Mouse (Mus musculus): Measurements from ENCODE around the gene Dhx16. TPM values are rescaled to one million over a fixed set of nuclear protein-coding genes. Genes with fewer than 3 reads are reported as not detected.

The Dhx16 gene
- total RNA-seq, 2 experiments from 2014 or later = 37.5 to 40.8 TPM

GRCm38 (mm10) chr17:35896781-35897643 is 17.4 kb downstream of the Dhx16 start, which contains the start of gene 2310061I04Rik:
TSS of gene 2310061I04Rik (minus strand) at chr17:35897431.
- peak; percentile 93 to 95 for DNase-seq

DNA sequence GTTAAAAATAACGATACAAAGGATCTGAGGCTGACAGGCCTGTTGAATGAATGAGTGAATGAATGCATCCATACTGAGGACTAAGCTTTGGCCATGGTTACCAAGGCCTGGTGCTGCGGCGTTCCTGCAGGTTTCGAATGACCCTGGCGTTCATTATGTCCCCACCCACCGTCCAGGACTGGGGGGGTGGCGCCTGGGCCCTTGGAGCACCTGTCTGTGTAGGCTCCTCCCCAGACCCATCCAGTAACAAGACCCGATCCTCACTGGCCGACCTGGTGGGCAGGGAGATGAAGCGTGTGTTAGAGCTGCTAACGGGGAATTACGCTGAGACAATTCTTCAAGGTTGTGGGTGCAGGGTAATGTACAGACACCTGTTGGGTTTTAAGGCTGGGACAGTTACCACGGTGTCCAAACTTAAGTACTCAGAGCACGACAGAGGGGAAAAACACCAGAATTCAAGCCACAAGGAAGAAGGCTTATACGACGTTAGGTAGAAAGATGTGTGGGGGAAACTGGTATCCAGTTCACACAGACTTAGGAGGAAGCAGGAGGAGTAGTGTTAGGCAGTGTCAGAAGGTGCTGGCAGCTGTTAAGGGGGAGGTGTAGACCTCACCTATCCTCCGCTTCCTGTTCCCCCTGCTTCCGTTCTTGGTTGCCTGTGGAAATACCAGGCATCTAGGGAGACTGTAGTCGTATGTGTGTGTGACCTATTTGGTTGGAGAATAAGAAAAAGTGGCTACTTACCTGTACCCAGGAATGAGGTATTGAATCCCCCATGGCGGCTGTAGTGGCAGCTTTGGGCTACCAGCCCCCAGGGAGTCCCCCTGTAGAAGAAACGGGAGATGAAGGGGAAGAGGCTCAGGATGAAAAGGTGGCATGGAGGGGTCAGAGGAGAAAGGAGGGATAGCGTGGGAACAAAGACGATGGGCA is 18.3 kb downstream of the Dhx16 start:
- no peak for DNase-seq

GRCm38 (mm10) chr17:35900636-35901035 is 21.0 kb downstream of the Dhx16 start:
- DNase-seq = no peak

DNA sequence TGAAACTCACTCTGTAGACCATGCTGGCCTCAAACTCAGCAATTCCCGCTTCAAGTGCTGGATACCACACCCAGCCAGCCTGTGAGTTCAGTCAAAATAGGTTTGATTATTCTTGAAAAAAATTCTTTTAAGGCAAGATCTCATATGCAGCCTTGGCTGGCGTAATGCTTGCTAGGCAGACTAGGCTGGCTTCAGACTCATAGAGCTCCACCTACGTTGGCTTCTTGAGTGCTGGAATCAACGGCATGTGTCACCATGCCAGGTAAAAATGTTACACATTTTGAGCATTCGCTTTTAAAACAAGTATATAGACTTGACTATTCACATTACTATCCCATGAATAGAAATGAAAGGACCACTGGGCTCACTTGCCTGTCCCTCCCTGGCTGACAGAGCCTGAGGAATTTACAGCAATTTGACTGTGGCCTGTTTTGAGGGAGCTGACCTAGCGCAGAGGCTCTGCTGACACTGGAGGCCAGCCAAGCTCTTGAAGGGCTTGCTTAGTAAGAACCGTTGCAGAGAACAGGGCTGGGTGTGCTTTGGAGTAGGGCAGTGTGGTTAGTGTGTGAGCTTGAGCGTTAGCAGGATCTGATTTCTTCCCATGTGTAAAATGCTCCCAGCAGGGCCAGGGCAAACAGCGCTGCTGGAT is 23.8 kb downstream of the Dhx16 start:
- peak; percentile 43 to 47 for DNase-seq

DNA sequence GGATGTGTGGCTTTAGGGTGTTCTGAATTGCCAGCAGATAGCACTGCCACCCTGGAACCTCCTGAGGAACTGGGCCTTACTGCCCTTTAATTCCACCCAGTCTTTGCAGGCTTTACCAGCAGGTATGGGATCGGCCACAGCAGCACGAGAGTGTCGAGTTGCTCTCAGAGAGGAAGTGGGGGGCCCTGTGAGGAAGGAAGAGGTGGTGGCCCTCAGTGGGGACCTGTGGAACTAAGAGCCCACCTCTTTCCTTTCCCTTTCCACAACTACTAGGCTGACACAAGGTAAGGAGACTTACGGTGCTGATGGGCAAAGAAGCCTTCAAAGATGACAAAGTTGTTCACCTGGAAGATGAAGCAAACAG is 24.4 kb downstream of the Dhx16 start:
- DNase-seq = no peak

- no peak for DNase-seq
These were observed 26.0 kb downstream of the Dhx16 start for GRCm38 (mm10) chr17:35905587-35905986.

DNA sequence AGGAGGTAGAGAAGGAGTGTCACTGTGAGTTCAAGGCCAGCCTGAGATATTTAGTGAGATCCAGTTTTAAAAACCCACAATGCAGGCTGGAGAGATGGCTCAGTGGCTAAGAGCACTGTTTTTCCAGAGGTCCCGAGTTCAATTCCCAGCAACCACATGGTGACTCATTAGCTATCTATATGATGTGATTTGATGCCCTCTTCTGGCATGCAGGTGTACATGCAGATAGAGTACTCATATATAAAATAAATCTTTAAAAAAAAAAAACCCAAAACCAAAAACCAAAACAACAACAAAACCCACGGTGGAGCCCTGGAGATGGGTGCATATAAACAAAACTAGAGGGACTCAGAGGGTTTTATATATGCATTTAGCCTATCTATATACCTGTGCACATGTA is 28.0 kb downstream of the Dhx16 start:
- no peak for DNase-seq

DNA sequence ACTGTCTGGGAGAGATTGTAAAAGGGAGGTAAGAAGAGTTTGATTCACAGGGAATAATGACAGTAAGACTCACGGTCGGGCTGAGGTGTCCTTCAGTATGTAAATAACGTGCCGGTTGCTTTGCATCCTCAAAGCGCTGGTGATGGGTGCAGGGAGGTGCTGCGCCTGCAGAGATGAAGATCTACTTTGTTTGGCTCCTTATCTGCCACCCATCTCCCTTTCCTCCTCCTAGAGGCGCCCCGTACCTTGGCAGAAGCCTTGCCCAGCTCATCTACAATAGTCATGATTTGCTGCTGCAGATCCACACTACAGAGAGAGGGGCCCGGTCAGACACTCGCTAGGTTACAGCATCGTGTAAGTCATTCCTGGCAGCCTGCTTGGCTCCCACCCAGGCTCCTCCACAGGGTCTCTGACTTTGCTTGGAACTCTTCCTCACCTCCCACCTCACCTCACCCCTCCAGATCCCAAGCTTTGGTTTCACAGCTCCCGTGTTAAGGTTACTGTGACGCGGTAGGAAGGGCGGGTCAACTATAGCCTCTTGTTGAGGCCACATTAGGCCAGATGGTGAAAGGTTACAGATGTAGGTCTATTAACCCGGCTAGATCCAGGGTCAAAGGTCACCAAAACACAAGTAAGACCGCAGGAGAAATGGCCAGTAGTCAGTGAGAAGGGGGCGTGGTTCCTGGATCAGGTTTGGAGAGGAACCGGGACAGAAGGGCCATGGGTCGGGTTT is 29.7 kb downstream of the Dhx16 start:
- DNase-seq = peak in 1 of 2 experiments; percentile 15

DNA sequence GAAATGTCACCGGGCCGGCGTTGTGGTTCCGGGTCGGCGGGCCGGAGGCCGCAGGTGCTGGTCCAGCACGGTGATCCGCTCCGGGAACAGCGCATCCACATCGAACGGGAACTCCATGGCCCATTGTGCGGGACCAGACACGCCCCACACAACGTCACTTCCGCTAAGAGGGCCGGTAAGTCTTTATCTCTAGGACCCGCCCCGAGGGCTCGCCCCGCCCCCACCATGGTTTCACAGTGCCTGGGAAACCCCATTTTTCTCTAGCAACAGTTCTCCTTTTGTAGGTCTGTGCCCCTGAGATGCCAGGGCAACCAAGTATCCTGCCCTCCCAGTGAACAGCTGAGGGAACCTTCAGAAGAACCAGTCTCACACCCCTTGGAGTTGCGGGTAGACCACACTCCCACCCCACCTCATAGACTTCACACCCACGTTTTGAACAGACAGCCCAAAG is 30.3 kb downstream of the Dhx16 start, which contains the start of gene Atat1:
Atat1 (minus strand) TSS at position 157 of the 451 bp plus-strand sequence.
- peak; percentile 96 to 99 for DNase-seq

- DNase-seq = no peak
These were observed 35.4 kb downstream of the Dhx16 start for GRCm38 (mm10) chr17:35914975-35915374.

DNA sequence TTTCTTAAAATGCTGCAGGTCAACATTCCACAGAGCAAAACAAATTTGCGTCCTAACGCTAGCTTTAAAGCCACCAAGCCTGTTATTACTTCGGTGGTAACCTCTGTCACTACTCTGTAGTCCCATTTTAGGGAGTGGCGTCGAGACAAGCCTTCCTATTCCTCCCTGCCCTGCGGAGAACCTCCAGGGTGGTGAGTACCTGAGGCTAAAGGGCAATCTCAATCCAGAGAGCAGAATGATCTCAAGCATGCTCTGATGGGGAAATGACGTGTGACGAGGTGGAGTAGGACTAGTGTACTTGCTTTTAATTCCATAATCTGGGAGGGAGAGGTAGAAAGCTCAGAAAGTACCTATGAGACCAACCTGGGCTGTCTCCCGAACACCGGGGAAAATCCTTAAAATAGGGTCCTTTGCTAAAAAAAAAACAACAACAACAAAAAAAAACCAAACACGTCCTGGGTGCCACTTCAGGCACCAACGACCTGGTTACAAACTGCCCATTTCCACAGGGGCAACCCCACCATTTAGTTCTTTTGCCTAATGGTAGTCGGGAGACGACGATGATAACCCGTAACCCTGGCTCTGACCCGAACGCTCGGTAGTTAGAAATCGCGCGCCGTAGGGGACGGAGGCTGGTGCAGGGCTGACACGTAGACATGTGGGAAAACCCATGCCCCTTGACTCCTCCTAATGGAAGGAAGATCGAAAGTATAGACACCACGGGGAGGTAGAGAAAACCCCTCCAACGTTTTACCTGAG is 36.1 kb downstream of the Dhx16 start:
- DNase-seq = no peak

DNA sequence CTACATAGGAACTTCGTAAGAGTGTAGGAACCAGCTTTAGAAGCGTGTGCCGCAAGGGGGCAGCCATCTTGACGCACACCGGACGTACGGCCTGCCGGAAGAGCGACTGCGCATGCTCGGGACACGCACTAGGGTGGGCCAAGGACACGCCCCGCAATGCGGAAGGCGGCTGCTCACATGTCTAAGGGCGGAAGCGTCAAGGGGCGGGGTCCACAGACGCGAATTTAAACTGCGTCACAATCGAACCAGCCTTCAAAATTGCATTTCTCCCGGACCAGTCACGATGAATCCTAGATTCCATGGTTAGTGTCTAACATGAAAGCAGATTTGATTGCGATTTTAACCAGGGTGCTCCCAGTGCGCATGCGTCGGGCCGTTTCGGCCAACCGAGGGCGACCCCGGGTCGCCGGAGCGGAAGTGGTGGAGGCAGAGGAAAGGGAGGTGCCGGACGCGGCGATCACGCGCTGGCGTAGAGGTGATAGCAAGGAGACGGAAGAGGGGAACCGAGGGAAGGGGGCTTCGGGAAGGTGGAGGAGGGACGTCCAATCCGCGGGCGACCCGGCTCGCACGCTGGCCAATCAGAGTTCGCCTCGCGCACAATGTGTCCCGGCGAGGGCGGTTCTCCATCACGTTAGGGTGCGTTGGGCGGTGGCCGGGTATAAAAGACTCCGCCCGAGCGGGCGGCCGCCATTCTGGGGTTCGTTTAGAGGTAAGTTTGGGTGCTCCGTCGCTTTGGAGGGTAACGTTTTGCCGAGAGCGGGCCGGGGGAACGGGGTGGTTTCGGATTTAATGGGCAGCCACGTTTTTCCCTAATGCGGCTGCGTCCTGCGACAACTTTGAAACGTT is 36.9 kb downstream of the Dhx16 start, which contains the start of the genes Mrps18b and Ppp1r10:
Mrps18b (minus strand) TSS at position 93 of the 846 bp plus-strand sequence.
Ppp1r10 (plus strand) TSS at position 138 of the 846 bp plus-strand sequence.
- peak; percentile 98 to 99 for DNase-seq

- peak; percentile 35 to 47 for DNase-seq
These were observed 37.5 kb downstream of the Dhx16 start for GRCm38 (mm10) chr17:35917143-35917462.

DNA sequence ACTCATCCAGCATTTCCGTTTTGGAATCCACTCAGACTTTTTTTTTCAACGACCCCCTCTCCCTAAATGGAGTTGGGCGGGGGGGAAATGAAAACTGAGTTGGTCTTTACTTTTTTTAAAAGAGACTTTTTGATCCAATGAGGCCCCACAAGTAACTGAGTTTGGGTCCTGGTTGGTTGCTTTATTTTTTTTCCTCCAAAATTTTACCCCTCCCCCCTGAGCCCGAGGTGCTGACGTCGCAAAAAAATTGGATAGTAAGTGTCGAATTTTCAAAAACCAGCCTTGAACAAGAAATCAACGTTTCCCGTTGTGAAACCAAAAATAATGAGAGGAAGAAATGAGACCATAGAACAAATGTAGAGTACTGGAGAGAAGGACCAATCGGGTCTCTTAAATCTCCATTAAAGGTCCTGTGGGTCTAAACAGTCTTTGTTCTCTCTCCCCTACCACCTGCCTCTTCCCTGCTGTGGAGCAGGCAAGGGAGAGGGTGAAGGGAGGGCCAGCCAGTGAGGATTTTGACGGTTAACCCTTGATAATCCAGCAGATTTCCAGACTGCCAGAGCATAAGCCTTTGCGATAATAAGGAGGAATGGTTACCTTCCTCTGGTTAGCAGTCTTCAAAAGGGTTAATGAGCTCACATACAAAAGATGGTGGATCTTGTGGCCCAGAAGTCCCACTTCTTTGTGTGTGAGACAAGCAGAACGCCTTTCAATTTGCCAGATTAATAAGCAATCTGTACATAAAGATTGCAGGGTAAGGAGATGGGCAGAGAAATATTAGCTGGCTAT is 38.0 kb downstream of the Dhx16 start:
- DNase-seq = peak in 1 of 2 experiments; percentile 28

GRCm38 (mm10) chr17:35918276-35919059 is 38.8 kb downstream of the Dhx16 start:
- peak; percentile 40 to 42 for DNase-seq

DNA sequence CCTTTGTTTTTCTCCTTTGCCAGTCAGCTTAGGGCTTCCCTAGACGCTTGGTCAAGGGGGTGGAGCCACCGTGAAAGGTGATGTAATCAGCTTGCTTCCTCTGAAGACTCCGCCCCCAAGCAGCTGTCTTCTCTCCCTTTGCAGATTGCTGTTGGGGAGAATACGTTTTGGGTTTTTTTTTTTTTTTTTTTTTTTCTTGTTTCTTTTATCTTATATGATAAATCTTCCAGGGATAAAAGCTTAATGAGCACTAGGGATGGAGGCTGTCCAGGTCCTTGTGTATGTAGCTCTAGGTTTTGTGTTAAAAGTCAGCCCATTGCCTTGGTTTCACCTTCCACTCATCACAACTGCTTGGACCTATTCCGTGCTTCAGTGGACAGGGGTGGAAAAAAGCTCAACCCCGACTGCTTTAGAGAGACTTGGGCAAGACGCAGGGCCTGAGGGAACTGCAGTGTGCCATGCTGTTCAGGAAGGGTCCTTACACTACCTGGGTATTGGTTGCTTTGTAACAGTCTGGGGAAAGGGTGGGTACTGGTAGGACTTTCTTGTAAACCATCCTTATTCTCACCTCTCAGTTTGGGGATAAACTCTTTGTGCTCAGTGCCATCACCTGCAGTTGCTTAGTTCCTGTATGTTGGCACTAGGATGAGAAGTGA is 39.6 kb downstream of the Dhx16 start:
- DNase-seq = peak; percentile 94 to 96

- peak in 1 of 2 experiments; percentile 41 for DNase-seq
These were observed 40.3 kb downstream of the Dhx16 start for GRCm38 (mm10) chr17:35919864-35920301.
